Mouse (Mus musculus) forebrain, embryonic 15.5 days (tissue): ENCODE results near the gene Pde4d. TPM values are rescaled to one million over a fixed set of nuclear protein-coding genes. Genes with fewer than 3 reads are reported as not detected.
A peak's percentile ranks its signal among the peaks of the same experiment; 100 is the strongest.

ENCODE experiments used
- ATAC-seq: fragments of 200-750 bp; cut with Nextera tagmentation; replicated peaks from 2 replicates; pipeline ENCODE4 v1.8.0; 2017; ENCODE audit warnings: mild to moderate bottlenecking, moderate TSS enrichment, moderate library complexity
- H3K27ac ChIP-seq: fragments of 300-500 bp; sonication (generic); replicated peaks from 2 replicates; pipeline ENCODE4 v1.5.1; 2015; ENCODE audit warnings: mild to moderate bottlenecking, inconsistent platforms
- H3K27me3 ChIP-seq: fragments of 300-500 bp; sonication (generic); 2 replicates; pipeline ENCODE4 v1.6.1; 2015; ENCODE audit warnings: inconsistent platforms
- H3K36me3 ChIP-seq: fragments of 300-500 bp; sonication (generic); 2 replicates; pipeline ENCODE4 v1.6.1; 2015; ENCODE audit warnings: mild to moderate bottlenecking, inconsistent platforms
- H3K4me1 ChIP-seq: fragments of 300-500 bp; sonication (generic); 2 replicates; pipeline ENCODE4 v1.6.1; 2015; ENCODE audit warnings: inconsistent platforms
- H3K4me2 ChIP-seq: fragments of 300-500 bp; sonication (generic); replicated peaks from 2 replicates; pipeline ENCODE4 v1.6.1; 2015; ENCODE audit warnings: mild to moderate bottlenecking, inconsistent platforms
- H3K4me3 ChIP-seq: fragments of 300-500 bp; sonication (generic); 2 replicates; pipeline ENCODE4 v1.5.1; 2015; ENCODE audit warnings: mild to moderate bottlenecking, inconsistent platforms
- H3K9ac ChIP-seq: fragments of 300-500 bp; sonication (generic); replicated peaks from 2 replicates; pipeline ENCODE4 v1.6.1; 2015; ENCODE audit warnings: mild to moderate bottlenecking, inconsistent platforms
- H3K9me3 ChIP-seq: fragments of 300-500 bp; sonication (generic); 2 replicates; pipeline ENCODE4 v1.6.1; 2016; ENCODE audit warnings: inconsistent platforms
- WGBS: fragments of 180-500 bp; shearing (Covaris S2); methylation state at CpG from one replicate; pipeline ENCODE4 v1.1.7; 2015; ENCODE audit warnings: mixed read lengths; 5-methylcytosine and 5-hydroxymethylcytosine counted together
- polyA plus RNA-seq: library from polyadenylated mRNA; unstranded; fragments of >200 nt; fragmentation: Nextera tagmentation; extraction: Ambion mirVana; gene quantifications from 2 replicates; pipeline ENCODE4 v1.2.1, GENCODE M21; 2015

The Pde4d gene
- polyA plus RNA-seq, 1 experiment from 2014 or later: 16.3 TPM

GRCm38 (mm10) chr13:109927782-109928181, 1478.0 kb downstream of the Pde4d start:
- H3K27ac ChIP-seq: peak overlapping the region; percentile 88
- 0 out of 2 replicates have a peak overlapping the region, but pooled peaks have one; percentile 3 for H3K9ac ChIP-seq
- peaks cover 21% of the 10 kb centered on the region for H3K4me1 ChIP-seq
- 62% methylated on average over 2 of the region's 2 CpGs for WGBS
- no peaks in the 10 kb centered on the region for H3K36me3 ChIP-seq
- peak overlapping the region; percentile 37 for H3K4me3 ChIP-seq
- ATAC-seq: no peak
- peak overlapping the region; percentile 50 for H3K4me2 ChIP-seq
- no peaks in the 10 kb centered on the region for H3K9me3 ChIP-seq
- no peaks in the 10 kb centered on the region for H3K27me3 ChIP-seq

GRCm38 (mm10) chr13:109932688-109933087, 1482.9 kb downstream of the Pde4d start:
- no peak overlapping the region for H3K27ac ChIP-seq
- no peaks in the 10 kb centered on the region for H3K27me3 ChIP-seq
- peaks cover 6% of the 10 kb centered on the region; the same call in 1 of the 2 replicates for H3K36me3 ChIP-seq
- peaks cover 6% of the 10 kb centered on the region; the same call in 1 of the 2 replicates for H3K4me1 ChIP-seq
- 93% methylated on average over 13 of the region's 13 CpGs for WGBS
- H3K9me3 ChIP-seq: no peaks in the 10 kb centered on the region
- no peak for ATAC-seq
- no peak overlapping the region for H3K4me3 ChIP-seq
- no peak overlapping the region for H3K4me2 ChIP-seq
- no peak overlapping the region for H3K9ac ChIP-seq

- no peak for ATAC-seq
- Histone ChIP-seq H3K9ac (no peak overlapping the region), H3K9me3 (no peaks in the 10 kb centered on the region), H3K4me2 (no peak overlapping the region), H3K36me3 (peaks cover 6% of the 10 kb centered on the region; the same call in 1 of the 2 replicates), H3K27me3 (no peaks in the 10 kb centered on the region), H3K27ac (no peak overlapping the region), H3K4me1 (peaks cover under 1% of the 10 kb centered on the region; the same call in 1 of the 2 replicates), H3K4me3 (no peak overlapping the region)
- 88% methylated on average over 7 of the region's 7 CpGs for WGBS
These were observed 1483.8 kb downstream of the Pde4d start for GRCm38 (mm10) chr13:109933554-109933953.

- Histone ChIP-seq H3K9me3 (no peaks in the 10 kb centered on the region), H3K4me2 (no peak overlapping the region), H3K27ac (no peak overlapping the region), H3K4me1 (no peaks in the 10 kb centered on the region), H3K9ac (no peak overlapping the region), H3K36me3 (peaks cover 25% of the 10 kb centered on the region), H3K27me3 (no peaks in the 10 kb centered on the region), H3K4me3 (no peak overlapping the region)
- ATAC-seq: no peak
- 89% methylated on average over 5 of the region's 5 CpGs for WGBS
These were observed 1487.1 kb downstream of the Pde4d start for GRCm38 (mm10) chr13:109936866-109937265.

GRCm38 (mm10) chr13:109944822-109945551, 1495.2 kb downstream of the Pde4d start:
- Histone ChIP-seq H3K4me1 (no peaks in the 10 kb centered on the region), H3K9me3 (no peaks in the 10 kb centered on the region), H3K27me3 (no peaks in the 10 kb centered on the region), H3K9ac (no peak overlapping the region), H3K36me3 (peaks cover 39% of the 10 kb centered on the region), H3K27ac (no peak overlapping the region), H3K4me3 (no peak overlapping the region), H3K4me2 (no peak overlapping the region)
- WGBS: 76% methylated on average over 7 of the region's 7 CpGs
- no peak for ATAC-seq

- ATAC-seq: no peak
- Histone ChIP-seq H3K27ac (no peak overlapping the region), H3K27me3 (no peaks in the 10 kb centered on the region), H3K4me2 (no peak overlapping the region), H3K4me1 (no peaks in the 10 kb centered on the region), H3K9ac (no peak overlapping the region), H3K9me3 (no peaks in the 10 kb centered on the region), H3K36me3 (peaks cover 57% of the 10 kb centered on the region), H3K4me3 (no peak overlapping the region)
- 84% methylated on average over 14 of the region's 14 CpGs for WGBS
These were observed 1501.7 kb downstream of the Pde4d start for GRCm38 (mm10) chr13:109951466-109951865.

GRCm38 (mm10) chr13:109954189-109954588, 1504.4 kb downstream of the Pde4d start:
- H3K36me3 ChIP-seq: peaks cover 40% of the 10 kb centered on the region
- no peak overlapping the region for H3K4me3 ChIP-seq
- no peaks in the 10 kb centered on the region for H3K27me3 ChIP-seq
- no peak overlapping the region for H3K27ac ChIP-seq
- no peaks in the 10 kb centered on the region for H3K4me1 ChIP-seq
- no peak overlapping the region for H3K9ac ChIP-seq
- WGBS: 96% methylated on average over 8 of the region's 8 CpGs
- no peak overlapping the region for H3K4me2 ChIP-seq
- no peaks in the 10 kb centered on the region for H3K9me3 ChIP-seq
- no peak for ATAC-seq

- H3K36me3 ChIP-seq: peaks cover 7% of the 10 kb centered on the region
- no peak overlapping the region for H3K27ac ChIP-seq
- no peaks in the 10 kb centered on the region for H3K27me3 ChIP-seq
- no peak overlapping the region for H3K4me2 ChIP-seq
- ATAC-seq: no peak
- WGBS: 72% methylated on average over 4 of the region's 4 CpGs
- H3K4me1 ChIP-seq: no peaks in the 10 kb centered on the region
- H3K9me3 ChIP-seq: no peaks in the 10 kb centered on the region
- H3K4me3 ChIP-seq: no peak overlapping the region
- H3K9ac ChIP-seq: no peak overlapping the region
These were observed 1508.2 kb downstream of the Pde4d start for GRCm38 (mm10) chr13:109957953-109958352.

GRCm38 (mm10) chr13:109982821-109983443, 1533.2 kb downstream of the Pde4d start:
- ATAC-seq: peak; percentile 84
- 39% methylated on average over 10 of the region's 10 CpGs for WGBS
- Histone ChIP-seq H3K4me1 (peaks cover 7% of the 10 kb centered on the region), H3K9ac (no peak overlapping the region), H3K9me3 (no peaks in the 10 kb centered on the region), H3K4me3 (no peak overlapping the region), H3K36me3 (no peaks in the 10 kb centered on the region), H3K27me3 (no peaks in the 10 kb centered on the region), H3K27ac (peak overlapping the region; percentile 44), H3K4me2 (no peak overlapping the region)

- Histone ChIP-seq H3K4me2 (no peak overlapping the region), H3K9ac (no peak overlapping the region), H3K27ac (no peak overlapping the region), H3K27me3 (no peaks in the 10 kb centered on the region), H3K4me3 (no peak overlapping the region), H3K9me3 (no peaks in the 10 kb centered on the region), H3K4me1 (peaks cover 7% of the 10 kb centered on the region), H3K36me3 (no peaks in the 10 kb centered on the region)
- 85% methylated on average over 5 of the region's 5 CpGs for WGBS
- no peak for ATAC-seq
These were observed 1535.7 kb downstream of the Pde4d start for GRCm38 (mm10) chr13:109985411-109985810.

GRCm38 (mm10) chr13:109985892-109986291, 1536.1 kb downstream of the Pde4d start:
- Histone ChIP-seq H3K36me3 (no peaks in the 10 kb centered on the region), H3K4me1 (peaks cover 7% of the 10 kb centered on the region), H3K27ac (no peak overlapping the region), H3K4me2 (no peak overlapping the region), H3K9ac (no peak overlapping the region), H3K27me3 (no peaks in the 10 kb centered on the region), H3K9me3 (no peaks in the 10 kb centered on the region), H3K4me3 (no peak overlapping the region)
- WGBS: 80% methylated on average over 5 of the region's 5 CpGs
- peak; percentile 49; the same call in 1 of the 2 replicates for ATAC-seq

GRCm38 (mm10) chr13:109992775-109993505, 1543.2 kb downstream of the Pde4d start:
- Histone ChIP-seq H3K9me3 (no peaks in the 10 kb centered on the region), H3K27me3 (no peaks in the 10 kb centered on the region), H3K27ac (peak overlapping the region; percentile 51), H3K4me2 (no peak overlapping the region), H3K36me3 (no peaks in the 10 kb centered on the region), H3K9ac (no peak overlapping the region), H3K4me1 (peaks cover 9% of the 10 kb centered on the region; the same call in 1 of the 2 replicates), H3K4me3 (no peak overlapping the region)
- ATAC-seq: peak; percentile 82
- WGBS: 74% methylated on average over 5 of the region's 5 CpGs
